Mouse (Mus musculus) layer of hippocampus, postnatal 14 days (tissue): ENCODE measurements around the gene A3galt2. TPM values are rescaled to one million over a fixed set of nuclear protein-coding genes. Genes with fewer than 3 reads are reported as not detected.
A peak's percentile ranks its signal among the peaks of the same experiment; 100 is the strongest.

ENCODE experiments used
- DNase-seq, 2 experiments: peaks; one replicate each; pipeline ENCODE4 v3.0.0; 2021 to 2022; ENCODE audit warnings: low spot score in 2 of 2, mixed read lengths in 1 of 2
- long read RNA-seq, 2 experiments: library from polyadenylated mRNA; stranded (forward); transcript quantifications; one replicate each; pipeline ENCODE4 v2.0.0; 2021
- total RNA-seq, 2 experiments: library from RNA; stranded (reverse); gene quantifications; 2 replicates each; pipeline ENCODE4 v1.2.3; 2021

A3galt2 gene
- total RNA-seq = under 1 TPM; 0.35 to 0.62 TPM
- long read RNA-seq, experiment 1 = 0 reads
- long read RNA-seq, experiment 2 = 0 reads

DNA sequence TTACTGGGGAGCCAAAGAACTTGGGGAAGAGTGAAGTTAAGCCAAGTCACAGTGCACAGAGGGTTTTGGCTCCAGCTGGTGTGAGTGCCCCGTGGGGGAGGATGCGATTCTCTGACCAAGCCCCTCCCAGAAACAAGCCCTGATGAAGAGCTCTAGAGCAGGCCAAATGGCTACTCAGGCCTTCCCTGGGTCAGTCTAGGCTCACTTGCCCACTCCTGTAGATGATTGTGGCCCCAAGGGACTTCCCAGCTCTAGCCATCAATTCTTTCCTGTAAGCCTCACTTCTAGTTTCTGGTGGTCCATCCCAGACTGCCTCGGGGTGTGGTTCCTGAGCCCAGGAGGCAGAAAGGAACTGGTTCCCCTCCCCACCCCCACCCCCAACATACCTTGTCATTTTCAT lies at the start of gene A3galt2:
Gene A3galt2, plus strand, starts transcription at position 301 of the 400 bp plus-strand sequence.
- no peak for DNase-seq

DNA sequence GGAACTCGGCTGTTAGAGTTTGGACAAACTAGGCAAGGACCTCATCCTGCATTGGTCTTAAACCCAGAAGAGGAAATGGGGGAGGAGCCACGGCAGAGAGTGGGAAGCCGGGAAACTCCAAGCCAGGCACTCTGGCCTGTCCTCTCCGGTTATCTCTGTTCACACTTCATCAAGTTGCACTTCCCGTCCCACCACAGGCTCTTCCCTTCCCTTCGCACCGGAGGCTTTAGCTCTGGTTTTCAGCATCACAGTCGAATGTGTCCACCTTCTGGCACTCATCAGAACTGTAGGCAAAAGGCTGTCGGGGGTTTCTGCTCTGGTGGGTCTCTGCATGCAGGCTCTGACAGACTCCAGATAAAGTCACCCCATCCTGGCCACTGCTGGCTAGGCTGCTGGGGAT lies 48.5 kb upstream of the A3galt2 start:
- DNase-seq = no peak

DNA sequence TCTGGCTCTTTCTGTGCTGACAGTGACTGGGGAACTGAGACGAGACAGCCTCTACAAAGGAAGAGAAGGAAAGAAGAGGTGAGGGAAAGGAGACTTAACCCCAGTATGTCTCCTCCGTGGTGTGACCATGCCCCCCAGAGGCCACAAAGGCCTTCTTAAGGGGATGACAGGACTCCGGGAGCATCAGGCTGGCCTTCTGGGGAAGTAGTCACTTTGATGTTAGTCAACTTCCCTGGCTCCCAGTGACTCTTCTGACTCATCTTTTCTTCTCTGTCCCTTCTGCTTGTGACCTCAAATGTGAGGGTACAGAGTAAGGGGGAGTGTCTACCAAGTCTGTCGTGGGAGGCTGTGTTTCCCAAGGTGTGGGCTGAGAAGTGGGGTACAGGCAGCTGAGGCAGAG lies 47.8 kb upstream of the A3galt2 start:
- no peak for DNase-seq

DNA sequence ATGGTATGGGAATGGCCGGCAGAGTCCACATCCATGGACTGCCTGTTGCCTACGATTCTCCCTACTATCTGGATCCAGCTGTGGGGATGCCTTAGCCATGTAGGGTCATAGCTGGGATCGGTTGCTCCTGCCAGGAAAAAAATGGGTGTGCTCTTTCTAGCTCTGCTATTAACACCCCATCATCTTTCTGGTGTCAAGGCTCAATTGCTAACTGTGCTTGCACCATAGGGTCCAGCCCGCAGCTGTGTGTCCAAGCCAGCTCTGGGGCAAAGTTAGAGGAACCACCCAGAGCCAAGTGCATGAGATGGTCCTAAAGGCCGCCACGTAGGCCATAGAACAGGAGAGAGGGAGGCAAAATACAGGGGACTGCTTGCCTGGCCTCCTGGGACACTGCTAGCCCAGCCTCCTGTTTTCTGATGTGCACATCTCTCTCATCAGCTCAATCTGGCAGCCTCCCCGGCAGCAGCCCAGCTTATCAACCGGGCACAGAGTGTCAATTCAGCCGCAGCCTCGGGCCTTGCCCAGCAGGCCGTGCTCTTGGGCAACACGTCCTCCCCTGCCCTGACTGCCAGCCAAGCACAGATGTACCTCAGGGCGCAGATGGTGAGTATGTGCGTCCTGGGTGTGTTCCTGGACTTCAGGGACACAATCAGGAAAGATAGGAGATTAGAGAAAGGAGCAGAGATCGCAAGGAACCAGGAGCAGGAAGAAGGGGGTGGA lies 45.9 kb upstream of the A3galt2 start:
- no peak for DNase-seq

DNA sequence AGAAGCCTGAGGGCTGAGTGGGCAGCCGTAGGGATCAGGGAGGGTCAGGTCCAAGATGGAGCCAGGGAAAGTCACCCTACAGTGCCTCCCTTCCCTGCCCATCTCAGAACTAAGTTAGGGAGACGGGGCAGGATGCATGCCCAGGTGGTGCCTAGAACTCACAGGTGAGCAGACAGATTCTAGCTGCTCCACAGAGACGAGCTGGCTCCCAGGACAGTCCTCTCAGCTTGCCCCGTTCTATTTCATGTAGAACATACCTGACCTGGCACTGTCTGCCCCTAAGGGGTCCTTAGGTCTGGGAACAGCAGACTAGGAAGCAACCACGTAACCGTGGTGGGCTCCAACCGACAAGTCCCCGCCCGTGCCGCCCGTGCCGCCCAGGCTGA lies 45.4 kb upstream of the A3galt2 start:
- no peak for DNase-seq

DNA sequence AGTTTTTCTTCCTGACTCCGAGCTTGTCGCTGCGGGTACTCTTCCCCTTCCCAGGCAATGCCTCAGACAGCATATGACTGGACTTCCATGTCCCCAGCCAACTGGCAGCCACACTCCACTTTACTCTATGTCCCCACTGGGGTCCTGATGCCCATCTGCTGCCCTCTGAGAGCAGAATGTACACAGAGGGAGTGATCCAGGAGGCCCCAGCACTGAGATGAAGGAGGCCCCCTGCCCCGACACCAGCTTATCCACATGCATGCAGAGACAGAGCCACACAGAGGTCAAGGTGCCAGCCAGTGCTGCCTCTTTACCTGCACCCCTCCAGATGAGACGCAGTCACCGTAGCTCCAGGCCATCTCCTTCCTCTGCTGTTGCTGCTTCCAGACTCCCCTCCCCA lies 44.9 kb upstream of the A3galt2 start:
- no peak for DNase-seq

- no peak for DNase-seq
Measured at GRCm38 (mm10) chr4:128710800-128711199, 44.4 kb upstream of the A3galt2 start.

GRCm38 (mm10) chr4:128711455-128712135 lies 43.6 kb upstream of the A3galt2 start:
- DNase-seq = peak; percentile 89 to 95

GRCm38 (mm10) chr4:128712136-128712655 lies 43.0 kb upstream of the A3galt2 start:
- DNase-seq = no peak

- no peak for DNase-seq
Measured at GRCm38 (mm10) chr4:128712941-128713340, 42.2 kb upstream of the A3galt2 start.

DNA sequence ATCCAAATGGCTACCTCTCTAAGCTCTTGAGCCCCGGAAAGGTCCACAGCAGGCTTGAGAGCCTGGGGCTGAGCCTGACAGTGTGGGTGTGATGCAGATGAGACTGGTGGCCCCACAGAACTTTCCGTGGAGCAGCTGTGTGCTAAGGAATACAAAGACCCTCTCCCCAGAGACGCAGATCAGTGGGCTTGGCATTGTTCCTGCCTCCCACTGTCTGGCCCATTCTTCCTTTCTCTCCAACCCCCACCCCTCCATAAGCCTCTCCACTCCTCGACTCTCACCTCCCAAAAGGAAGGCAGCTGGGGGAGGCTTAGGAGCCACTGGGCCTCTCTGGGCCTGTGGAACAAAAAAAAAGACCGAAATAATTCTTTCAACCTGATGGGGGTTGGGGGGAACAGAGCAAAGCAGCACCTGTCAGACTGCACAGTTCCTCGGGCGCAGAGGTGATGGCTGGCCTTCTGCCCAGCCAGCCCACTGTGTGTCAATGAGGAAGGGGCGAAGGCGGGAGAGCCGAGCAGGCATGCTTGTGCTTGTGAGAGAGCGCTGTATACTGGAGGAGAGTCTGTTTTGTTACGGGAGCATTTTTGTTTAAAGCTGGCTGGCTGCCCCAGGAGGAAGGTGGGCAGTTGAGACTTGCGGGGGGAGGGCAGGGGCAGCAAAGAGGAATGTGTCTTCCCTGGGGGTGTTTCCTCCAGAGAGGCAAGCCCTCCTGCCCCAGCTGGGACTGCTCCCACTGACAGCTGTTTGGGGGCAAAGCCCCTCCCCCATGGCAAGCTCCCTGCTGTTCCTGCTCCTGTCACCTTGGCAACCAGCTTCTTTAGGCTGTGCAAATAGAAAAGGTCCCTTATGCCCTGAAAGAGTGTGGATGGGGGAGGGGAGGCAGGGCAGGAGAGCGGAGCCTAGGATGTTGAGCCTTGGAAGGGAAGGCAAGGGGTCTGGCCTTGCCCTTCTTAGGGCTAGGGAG lies 39.6 kb upstream of the A3galt2 start:
- DNase-seq = peak; percentile 63 to 70

DNA sequence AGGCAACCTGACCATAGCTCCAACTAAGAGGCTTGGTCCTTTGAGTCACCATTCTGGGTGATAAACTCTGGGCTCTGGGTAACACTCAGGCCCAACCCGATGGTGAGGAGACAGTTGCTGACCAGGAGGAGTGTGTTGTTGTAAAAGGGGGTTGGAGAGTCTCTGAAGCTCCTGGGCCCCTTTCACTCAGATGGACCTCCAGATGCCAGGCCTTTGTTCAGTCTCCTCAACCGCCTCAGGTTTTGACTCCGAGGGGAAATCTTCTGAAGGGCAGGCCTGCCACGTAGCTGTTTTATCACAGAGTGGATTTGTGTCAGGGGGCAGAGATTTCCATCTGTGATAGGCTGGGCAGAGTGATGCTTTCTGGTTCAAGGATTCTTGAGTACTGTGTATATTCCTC lies 38.9 kb upstream of the A3galt2 start:
- no peak for DNase-seq

- DNase-seq = no peak
Measured at GRCm38 (mm10) chr4:128716731-128717130, 38.4 kb upstream of the A3galt2 start.

DNA sequence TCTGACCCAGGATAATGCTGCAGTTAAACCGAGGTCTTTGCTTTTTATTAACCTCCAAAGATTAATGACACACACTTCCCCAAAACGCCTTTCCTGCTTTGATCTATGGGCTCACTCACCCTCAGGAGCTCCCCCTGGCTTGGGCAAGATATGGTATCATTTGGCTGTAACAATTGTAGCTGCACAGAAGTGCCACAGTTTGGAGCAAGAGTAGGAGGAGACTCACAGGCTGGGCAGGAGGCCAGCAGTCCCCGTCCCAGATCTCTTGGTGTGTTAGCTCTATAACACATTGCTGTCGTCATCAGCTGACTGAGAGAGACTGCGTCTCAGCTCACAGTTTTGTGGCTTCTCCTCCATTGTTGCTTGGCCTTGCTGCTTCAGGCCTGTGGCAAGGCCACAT lies 35.1 kb upstream of the A3galt2 start:
- no peak for DNase-seq

- DNase-seq = no peak
Measured at GRCm38 (mm10) chr4:128721061-128721648, 34.0 kb upstream of the A3galt2 start.

DNA sequence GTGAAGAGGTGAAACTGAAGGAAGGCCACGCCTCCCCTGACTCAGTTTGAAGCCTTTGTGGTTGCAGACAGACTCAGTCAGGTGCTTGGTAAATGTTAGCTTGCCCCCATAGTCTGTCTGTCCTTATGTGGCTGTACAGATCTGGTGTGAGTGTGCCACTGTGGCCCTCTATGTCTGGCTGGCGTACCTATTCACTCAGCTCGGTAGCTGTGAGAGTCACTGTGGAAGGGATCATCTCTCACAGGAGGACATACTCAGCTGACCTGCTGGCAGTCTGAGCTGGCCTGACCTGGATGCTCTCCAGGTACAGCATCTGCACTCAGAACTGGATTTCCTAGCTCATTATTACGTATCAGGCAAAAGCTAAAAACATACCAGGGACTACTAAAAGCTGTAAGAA lies 33.4 kb upstream of the A3galt2 start:
- DNase-seq = no peak

GRCm38 (mm10) chr4:128722932-128723331 lies 32.2 kb upstream of the A3galt2 start:
- DNase-seq = no peak

DNA sequence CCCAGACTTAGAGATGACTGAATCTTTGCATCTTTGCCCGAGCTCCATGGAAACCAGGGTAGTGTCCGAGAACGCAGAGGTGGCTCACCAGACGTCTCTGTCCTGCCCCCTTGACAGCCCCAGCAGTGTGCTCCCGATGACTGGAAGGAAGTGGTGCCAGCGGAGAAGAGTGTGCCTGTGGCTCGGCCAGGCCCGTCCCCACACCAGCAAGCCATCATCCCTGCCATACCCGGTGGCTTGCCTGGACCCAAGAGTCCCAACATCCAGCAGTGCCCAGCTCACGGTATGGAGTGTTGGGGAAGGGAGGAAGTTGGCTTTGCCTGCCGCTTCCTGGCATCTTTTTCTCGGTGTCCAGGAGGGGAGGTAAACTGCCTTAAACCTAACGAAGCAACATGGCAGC lies 31.7 kb upstream of the A3galt2 start:
- DNase-seq = no peak

DNA sequence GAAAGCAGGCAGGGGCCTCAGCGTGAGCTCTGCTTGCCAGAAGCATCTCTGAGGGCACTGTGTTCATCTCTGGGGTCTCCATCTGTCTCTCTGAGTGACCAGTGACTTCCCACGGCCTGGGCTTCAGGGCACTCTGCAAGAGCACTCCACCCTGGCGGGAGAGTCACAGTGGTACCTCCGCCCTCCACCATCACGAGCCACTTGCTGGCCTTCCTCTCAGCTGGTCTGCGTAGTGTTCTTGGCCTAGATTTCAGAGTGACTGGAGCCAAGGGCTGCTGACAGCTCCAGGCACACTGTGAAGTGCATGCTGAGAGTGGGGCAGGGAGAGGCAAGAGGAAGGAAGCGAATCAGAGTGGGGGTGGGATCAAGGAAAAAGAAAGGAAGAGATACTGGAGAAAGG lies 31.1 kb upstream of the A3galt2 start:
- DNase-seq = no peak

GRCm38 (mm10) chr4:128727019-128727720 lies 28.0 kb upstream of the A3galt2 start:
- peak; percentile 68 to 76 for DNase-seq
